Mouse (Mus musculus): ENCODE results near the gene Frat1. TPM values are rescaled to one million over a fixed set of nuclear protein-coding genes. Genes with fewer than 3 reads are reported as not detected.

Gene Frat1
- polyA plus RNA-seq, 1 experiment from 2014 or later, result 12.3 TPM

- Histone ChIP-seq H3K36me3 (no peaks in the 10 kb centered on the region), H3K9me3 (no peaks in the 10 kb centered on the region), H3K4me2 (peak overlapping the region; percentile 74), H3K4me3 (replicated peaks) (peak overlapping the region; percentile 95), H3K9ac (peak overlapping the region; percentile 80), H3K4me1 (peaks cover 11% of the 10 kb centered on the region), H3K27me3 (replicated peaks) (no peaks in the 10 kb centered on the region), H3K27ac (peak overlapping the region; percentile 62)
- ATAC-seq (ENCODE audit: insufficient read depth, low FRiP score, low read depth), result no peak
- 2% methylated on average over 26 of the region's 26 CpGs for WGBS
Observed at GRCm38 (mm10) chr19:41800986-41801741, 28.6 kb upstream of the Frat1 start.

DNA sequence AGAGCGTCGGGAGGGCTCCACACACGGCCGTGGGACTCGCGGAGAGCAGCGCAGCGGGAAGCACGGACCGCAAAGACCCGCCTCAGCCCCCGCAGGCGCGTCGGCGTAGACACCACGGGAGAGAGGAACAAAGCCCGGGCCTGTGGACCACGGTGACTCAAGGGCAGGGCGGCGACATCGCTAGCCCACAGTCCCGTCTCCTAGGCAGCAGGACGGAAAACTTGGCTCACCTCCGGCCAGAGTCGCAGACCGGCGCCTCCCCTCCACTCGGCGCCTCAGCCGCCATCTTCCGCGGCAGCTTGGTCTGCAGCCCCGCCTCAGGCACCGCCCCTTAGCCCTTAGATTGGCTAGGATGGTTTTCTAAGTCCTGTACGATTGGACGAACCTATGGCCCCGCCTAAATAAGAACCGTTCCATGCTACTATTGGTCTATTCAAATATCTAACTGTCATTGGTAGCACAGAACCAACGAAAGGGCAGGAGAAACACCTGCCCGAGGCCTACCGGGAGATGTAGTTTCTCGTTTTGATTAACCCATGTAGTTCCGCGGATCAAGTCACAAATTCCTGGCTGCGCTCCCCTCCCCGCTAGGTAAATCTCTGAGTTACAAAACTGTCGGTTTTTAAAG, 27.9 kb upstream of the Frat1 start, which contains the start of gene Arhgap19:
Gene Arhgap19 (minus strand): TSS at position 306 of the 628 bp plus-strand sequence.
- peak within 1 kb of the TSS; percentile 95 for H3K4me3 ChIP-seq (replicated peaks)
- H3K27me3 ChIP-seq (replicated peaks), result no peaks in the 10 kb centered on the region
- peak; percentile 100 for ATAC-seq (ENCODE audit: insufficient read depth, low FRiP score, low read depth)
- peak within 1 kb of the TSS; percentile 62 for H3K27ac ChIP-seq
- peak within 1 kb of the TSS; percentile 80 for H3K9ac ChIP-seq
- WGBS, result under 1% methylated on average over 48 of the region's 48 CpGs
- H3K9me3 ChIP-seq, result no peaks in the 10 kb centered on the region
- H3K36me3 ChIP-seq, result no peaks in the 10 kb centered on the region
- H3K4me2 ChIP-seq, result peak within 1 kb of the TSS; percentile 74
- peaks cover 11% of the 10 kb centered on the region for H3K4me1 ChIP-seq

- ATAC-seq (ENCODE audit: insufficient read depth, low FRiP score, low read depth), result no peak
- H3K9ac ChIP-seq, result no peak overlapping the region
- no peak overlapping the region for H3K27ac ChIP-seq
- 34% methylated on average over 7 of the region's 7 CpGs for WGBS
- H3K36me3 ChIP-seq, result no peaks in the 10 kb centered on the region
- no peaks in the 10 kb centered on the region for H3K9me3 ChIP-seq
- no peak overlapping the region for H3K4me2 ChIP-seq
- H3K4me1 ChIP-seq, result peaks cover 11% of the 10 kb centered on the region
- H3K4me3 ChIP-seq (replicated peaks), result no peak overlapping the region
- no peaks in the 10 kb centered on the region for H3K27me3 ChIP-seq (replicated peaks)
Observed at GRCm38 (mm10) chr19:41803322-41803721, 26.4 kb upstream of the Frat1 start.

- WGBS, result 92% methylated on average over 4 of the region's 4 CpGs
Observed at GRCm38 (mm10) chr19:41805831-41806230, 23.9 kb upstream of the Frat1 start.

DNA sequence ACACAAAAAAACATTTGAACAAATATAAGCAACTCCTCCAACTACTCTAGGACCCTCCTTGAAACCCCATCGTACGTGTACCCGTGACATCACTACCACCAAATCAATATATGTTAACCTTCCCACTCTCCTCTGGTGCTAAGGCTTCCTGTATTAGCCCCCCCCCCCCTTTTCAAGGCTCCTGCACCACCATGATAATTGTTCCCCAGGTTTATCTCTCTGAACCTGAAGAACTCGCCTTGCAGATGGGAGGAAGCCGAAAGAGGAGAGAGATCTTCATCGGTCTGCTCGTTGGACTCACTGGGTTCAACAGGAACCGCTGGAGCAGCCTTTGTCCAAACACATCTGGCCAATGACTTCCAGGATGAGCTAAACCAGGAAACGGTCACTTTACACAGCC, 22.3 kb upstream of the Frat1 start:
- no peaks in the 10 kb centered on the region for H3K27me3 ChIP-seq (replicated peaks)
- H3K9ac ChIP-seq, result no peak overlapping the region
- peak; percentile 45; the same call in 1 of the 2 replicates for ATAC-seq (ENCODE audit: insufficient read depth, low FRiP score, low read depth)
- no peaks in the 10 kb centered on the region for H3K36me3 ChIP-seq
- H3K4me1 ChIP-seq, result no peaks in the 10 kb centered on the region
- no peak overlapping the region for H3K4me3 ChIP-seq (replicated peaks)
- no peak overlapping the region for H3K27ac ChIP-seq
- no peaks in the 10 kb centered on the region for H3K9me3 ChIP-seq
- no peak overlapping the region for H3K4me2 ChIP-seq
- 78% methylated on average over 9 of the region's 9 CpGs for WGBS

More at GRCm38 (mm10) chr19:41805831-41806230, 23.9 kb upstream of the Frat1 start:
- ATAC-seq (ENCODE audit: insufficient read depth, low FRiP score, low read depth), result no peak
- Histone ChIP-seq H3K27me3 (replicated peaks) (no peaks in the 10 kb centered on the region), H3K9me3 (no peaks in the 10 kb centered on the region), H3K4me1 (peaks cover 3% of the 10 kb centered on the region; the same call in 1 of the 2 replicates), H3K27ac (no peak overlapping the region), H3K4me3 (replicated peaks) (no peak overlapping the region), H3K36me3 (no peaks in the 10 kb centered on the region), H3K4me2 (no peak overlapping the region), H3K9ac (no peak overlapping the region)

GRCm38 (mm10) chr19:41808104-41808634, 21.6 kb upstream of the Frat1 start:
- Histone ChIP-seq H3K9me3 (no peaks in the 10 kb centered on the region), H3K36me3 (no peaks in the 10 kb centered on the region), H3K4me3 (replicated peaks) (no peak overlapping the region), H3K4me2 (no peak overlapping the region), H3K27me3 (replicated peaks) (no peaks in the 10 kb centered on the region), H3K27ac (no peak overlapping the region), H3K9ac (no peak overlapping the region), H3K4me1 (no peaks in the 10 kb centered on the region)
- 74% methylated on average over 8 of the region's 8 CpGs for WGBS
- no peak for ATAC-seq (ENCODE audit: insufficient read depth, low FRiP score, low read depth)

DNA sequence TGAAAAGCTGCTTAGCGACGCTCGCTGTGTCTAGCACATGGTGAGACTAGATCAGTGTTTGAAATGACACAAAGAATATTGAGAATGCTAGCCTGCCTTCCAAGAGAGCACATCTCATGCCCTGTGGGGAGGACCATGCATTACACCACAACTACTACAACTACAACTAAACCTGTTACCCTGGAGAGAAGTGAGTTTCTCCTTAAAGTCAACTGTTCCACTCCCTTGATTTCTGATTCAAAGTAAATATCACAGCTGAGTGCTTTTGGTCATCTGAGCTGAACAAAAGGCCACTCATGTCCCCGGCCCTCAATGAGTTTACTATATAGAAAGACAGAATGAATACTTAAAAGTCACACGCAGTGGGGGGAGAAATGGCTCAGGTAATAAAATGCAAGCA, 19.7 kb upstream of the Frat1 start:
- no peaks in the 10 kb centered on the region for H3K36me3 ChIP-seq
- no peak overlapping the region for H3K4me2 ChIP-seq
- no peak overlapping the region for H3K4me3 ChIP-seq (replicated peaks)
- no peaks in the 10 kb centered on the region for H3K4me1 ChIP-seq
- H3K9me3 ChIP-seq, result no peaks in the 10 kb centered on the region
- H3K9ac ChIP-seq, result no peak overlapping the region
- H3K27me3 ChIP-seq (replicated peaks), result no peaks in the 10 kb centered on the region
- H3K27ac ChIP-seq, result no peak overlapping the region
- no peak for ATAC-seq (ENCODE audit: insufficient read depth, low FRiP score, low read depth)
- WGBS, result 82% methylated on average over 5 of the region's 5 CpGs

- WGBS, result 86% methylated on average over 10 of the region's 10 CpGs
- Histone ChIP-seq H3K27ac (no peak overlapping the region), H3K4me1 (peaks cover 4% of the 10 kb centered on the region; the same call in 1 of the 2 replicates), H3K4me3 (replicated peaks) (no peak overlapping the region), H3K4me2 (no peak overlapping the region), H3K9me3 (no peaks in the 10 kb centered on the region), H3K9ac (no peak overlapping the region), H3K27me3 (replicated peaks) (no peaks in the 10 kb centered on the region), H3K36me3 (no peaks in the 10 kb centered on the region)
- ATAC-seq (ENCODE audit: insufficient read depth, low FRiP score, low read depth), result no peak
Observed at GRCm38 (mm10) chr19:41812525-41812924, 17.2 kb upstream of the Frat1 start.

GRCm38 (mm10) chr19:41813374-41813773, 16.4 kb upstream of the Frat1 start:
- no peak overlapping the region for H3K4me2 ChIP-seq
- no peak overlapping the region for H3K27ac ChIP-seq
- ATAC-seq (ENCODE audit: insufficient read depth, low FRiP score, low read depth), result no peak
- H3K36me3 ChIP-seq, result no peaks in the 10 kb centered on the region
- no peaks in the 10 kb centered on the region for H3K27me3 ChIP-seq (replicated peaks)
- H3K9ac ChIP-seq, result no peak overlapping the region
- H3K4me3 ChIP-seq (replicated peaks), result no peak overlapping the region
- H3K4me1 ChIP-seq, result peaks cover 4% of the 10 kb centered on the region; the same call in 1 of the 2 replicates
- 92% methylated on average over 4 of the region's 4 CpGs for WGBS
- no peaks in the 10 kb centered on the region for H3K9me3 ChIP-seq

DNA sequence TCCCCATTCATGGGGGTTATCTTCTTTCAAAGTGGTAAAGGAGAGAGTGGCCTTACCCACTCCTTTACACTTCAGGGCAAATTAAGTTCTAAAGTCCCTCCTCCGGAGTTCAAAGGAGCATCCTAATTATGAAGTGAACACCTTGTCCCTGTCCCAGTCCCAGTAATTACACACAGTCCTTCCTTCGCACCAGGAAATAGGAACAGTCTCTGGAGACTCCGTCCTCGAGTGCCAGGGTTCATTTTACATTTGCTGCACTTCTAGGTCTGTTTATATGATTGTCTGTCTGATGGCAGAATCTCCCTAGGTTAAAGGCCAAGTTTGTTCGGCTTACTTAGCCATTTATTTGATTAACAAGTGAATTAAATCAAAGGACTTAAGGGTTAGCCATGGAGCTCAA, 13.4 kb upstream of the Frat1 start:
- Histone ChIP-seq H3K27ac (no peak overlapping the region), H3K4me1 (peaks cover 4% of the 10 kb centered on the region; the same call in 1 of the 2 replicates), H3K27me3 (replicated peaks) (no peaks in the 10 kb centered on the region), H3K9ac (no peak overlapping the region), H3K9me3 (no peaks in the 10 kb centered on the region), H3K4me3 (replicated peaks) (no peak overlapping the region), H3K4me2 (no peak overlapping the region), H3K36me3 (no peaks in the 10 kb centered on the region)
- 49% methylated on average over 5 of the region's 5 CpGs for WGBS
- no peak for ATAC-seq (ENCODE audit: insufficient read depth, low FRiP score, low read depth)

DNA sequence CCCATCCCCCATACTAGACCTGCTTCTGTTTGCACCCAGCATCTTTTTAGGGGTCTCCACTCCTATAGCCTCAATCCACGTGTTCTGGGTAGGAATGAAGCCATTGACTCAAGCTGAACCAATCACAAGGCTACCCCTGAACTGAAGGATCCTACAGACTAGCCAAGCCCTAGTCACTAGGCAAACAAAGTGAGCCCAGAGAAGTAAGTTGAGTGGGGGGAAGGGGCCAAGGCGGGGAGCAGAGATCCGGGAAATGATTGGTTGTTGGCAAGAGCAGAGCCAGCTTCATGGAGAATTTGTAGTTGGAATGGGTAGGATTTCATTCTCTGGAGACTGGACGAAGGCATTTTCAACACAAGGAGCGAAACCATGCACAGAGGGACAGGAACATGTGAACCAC, 12.9 kb upstream of the Frat1 start:
- H3K4me2 ChIP-seq, result no peak overlapping the region
- 53% methylated on average over 5 of the region's 5 CpGs for WGBS
- no peak overlapping the region for H3K27ac ChIP-seq
- H3K9ac ChIP-seq, result no peak overlapping the region
- H3K27me3 ChIP-seq (replicated peaks), result no peaks in the 10 kb centered on the region
- peak; percentile 39; the same call in 1 of the 2 replicates for ATAC-seq (ENCODE audit: insufficient read depth, low FRiP score, low read depth)
- H3K4me1 ChIP-seq, result peaks cover 4% of the 10 kb centered on the region; the same call in 1 of the 2 replicates
- no peaks in the 10 kb centered on the region for H3K36me3 ChIP-seq
- no peak overlapping the region for H3K4me3 ChIP-seq (replicated peaks)
- H3K9me3 ChIP-seq, result no peaks in the 10 kb centered on the region

- ATAC-seq (ENCODE audit: insufficient read depth, low FRiP score, low read depth), result no peak
- no peaks in the 10 kb centered on the region for H3K27me3 ChIP-seq (replicated peaks)
- H3K9me3 ChIP-seq, result no peaks in the 10 kb centered on the region
- no peak overlapping the region for H3K27ac ChIP-seq
- peaks cover 4% of the 10 kb centered on the region; the same call in 1 of the 2 replicates for H3K4me1 ChIP-seq
- no peak overlapping the region for H3K4me3 ChIP-seq (replicated peaks)
- WGBS, result 45% methylated on average over 10 of the region's 10 CpGs
- no peak overlapping the region for H3K9ac ChIP-seq
- no peak overlapping the region for H3K4me2 ChIP-seq
- no peaks in the 10 kb centered on the region for H3K36me3 ChIP-seq
Observed at GRCm38 (mm10) chr19:41817325-41817724, 12.4 kb upstream of the Frat1 start.

Measured in stomach, embryonic 15.5 days (tissue).